Mouse (Mus musculus) CD4-positive, CD25-positive, alpha-beta regulatory T cell, adult 2 months (primary cell): Measurements from ENCODE around the gene Olfr1098.

Experiments used
- DNase-seq: peaks from one replicate; pipeline ENCODE4 v3.0.0-alpha.2; 2012; ENCODE audit warnings: low read depth, low spot score

Gene Olfr1098

DNA sequence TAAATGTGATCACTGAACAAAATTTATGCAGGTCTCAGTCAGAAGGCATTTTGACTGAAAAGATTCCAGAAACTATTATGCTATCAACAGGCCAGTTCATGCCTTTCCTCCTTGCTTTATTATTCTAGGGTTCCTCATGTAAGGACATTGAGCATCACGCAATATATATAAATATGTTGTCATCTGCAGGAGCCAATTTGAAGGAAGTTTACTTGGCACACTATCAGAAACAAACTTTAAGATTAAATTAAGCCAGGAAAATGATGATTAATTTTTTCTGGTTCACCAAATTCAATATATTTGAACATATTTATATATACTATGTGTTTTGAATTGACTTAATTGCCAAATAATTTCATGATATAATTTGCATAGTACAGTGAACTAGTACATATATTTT lies at the start of gene Olfr1098:
Olfr1098 (minus strand) TSS at position 101 of the 400 bp plus-strand sequence.
- DNase-seq: no peak

DNA sequence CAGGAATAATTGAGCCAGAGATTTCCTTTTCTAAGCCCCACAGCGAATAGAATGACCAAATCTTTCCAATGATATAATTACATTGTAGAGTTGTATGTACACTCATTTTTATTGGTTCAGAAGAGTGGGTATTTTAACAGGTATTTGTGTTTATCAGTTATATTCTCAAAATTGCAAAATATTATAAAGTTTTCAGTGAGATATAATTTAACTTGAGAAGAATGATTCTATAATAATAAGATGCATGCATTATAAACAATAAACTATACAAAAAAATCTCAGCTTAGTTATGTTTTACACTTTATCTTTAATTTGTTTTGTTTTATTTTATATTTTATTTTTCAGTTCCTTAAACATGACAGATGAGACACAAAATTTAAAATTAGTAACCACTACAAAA lies 36.2 kb upstream of the Olfr1098 start, which contains the start of gene Olfr1099:
Olfr1099 (minus strand) TSS at position 101 of the 400 bp plus-strand sequence.
- DNase-seq: no peak

- no peak for DNase-seq
Measured at GRCm38 (mm10) chr2:86926557-86926956, 2.2 kb upstream of the Olfr1098 start.

- no peak for DNase-seq
Measured at GRCm38 (mm10) chr2:86905647-86906046, 18.7 kb downstream of the Olfr1098 start.

- no peak for DNase-seq
Measured at GRCm38 (mm10) chr2:86892116-86892515, 32.2 kb downstream of the Olfr1098 start, which contains the start of gene Olfr1097. Olfr1097 (minus strand) TSS chr2:86892216.

GRCm38 (mm10) chr2:86874702-86875101 lies 49.6 kb downstream of the Olfr1098 start, which contains the start of gene Gm13723:
Gm13723 (minus strand) TSS chr2:86874802.
- DNase-seq: no peak
